Mouse (Mus musculus) urinary bladder, postnatal 36 days (tissue): ENCODE measurements around the gene Grip1.

Experiments used
- DNase-seq, 2 experiments: peaks; one replicate each; pipeline ENCODE4 v3.0.0; 2022; ENCODE audit warnings: low spot score in 2 of 2, mixed read lengths in 1 of 2

Grip1 gene

GRCm38 (mm10) chr10:119752361-119752798 lies 298.8 kb downstream of the Grip1 start:
- no peak for DNase-seq

DNA sequence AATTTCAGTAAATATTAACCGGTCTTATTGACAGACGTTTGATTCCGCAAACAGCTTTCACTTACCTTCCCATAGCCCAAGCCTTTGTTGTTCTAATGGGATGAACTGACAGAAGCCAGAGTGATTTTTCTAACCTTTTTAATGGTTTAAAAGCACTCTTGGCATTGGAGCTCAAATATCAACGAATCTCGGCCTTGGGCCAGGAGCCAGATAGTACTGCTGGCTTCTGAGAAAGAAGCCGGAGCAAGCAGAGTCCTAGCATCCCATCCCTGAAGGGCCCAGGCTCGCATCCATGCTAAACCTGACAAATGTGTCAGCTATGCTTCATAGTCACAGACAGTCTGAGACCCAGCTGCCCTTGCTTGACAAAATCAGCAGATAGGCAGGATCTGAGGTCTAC lies 302.6 kb downstream of the Grip1 start:
- no peak for DNase-seq

- no peak for DNase-seq
Observed at GRCm38 (mm10) chr10:119757219-119757618, 303.6 kb downstream of the Grip1 start.

- DNase-seq: no peak
Observed at GRCm38 (mm10) chr10:119761451-119762367, 308.1 kb downstream of the Grip1 start.

GRCm38 (mm10) chr10:119778871-119779270 lies 325.2 kb downstream of the Grip1 start:
- no peak for DNase-seq

DNA sequence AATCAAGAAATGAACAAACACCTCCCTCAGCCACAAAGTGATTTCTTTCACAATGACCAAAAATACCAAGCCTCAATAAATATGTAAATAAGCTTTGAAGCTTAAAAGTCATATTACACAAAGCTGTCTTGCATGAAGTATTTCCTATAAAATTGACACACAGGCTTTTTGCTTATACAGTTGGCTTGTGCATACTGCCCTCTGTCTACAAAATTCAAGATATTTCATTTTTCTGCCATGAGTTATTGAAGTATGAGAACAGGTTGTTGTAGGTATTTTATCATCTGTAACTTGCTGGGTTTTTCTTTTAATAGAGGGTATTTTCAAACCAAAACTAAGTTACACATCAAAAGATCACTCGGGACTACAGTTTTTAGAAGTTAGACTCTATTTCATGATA lies 326.0 kb downstream of the Grip1 start:
- DNase-seq: no peak

- DNase-seq: no peak
Observed at GRCm38 (mm10) chr10:119790507-119790906, 336.9 kb downstream of the Grip1 start.

GRCm38 (mm10) chr10:119802421-119802820 lies 348.8 kb downstream of the Grip1 start:
- DNase-seq: no peak

GRCm38 (mm10) chr10:119803633-119804422 lies 350.2 kb downstream of the Grip1 start:
- no peak for DNase-seq

DNA sequence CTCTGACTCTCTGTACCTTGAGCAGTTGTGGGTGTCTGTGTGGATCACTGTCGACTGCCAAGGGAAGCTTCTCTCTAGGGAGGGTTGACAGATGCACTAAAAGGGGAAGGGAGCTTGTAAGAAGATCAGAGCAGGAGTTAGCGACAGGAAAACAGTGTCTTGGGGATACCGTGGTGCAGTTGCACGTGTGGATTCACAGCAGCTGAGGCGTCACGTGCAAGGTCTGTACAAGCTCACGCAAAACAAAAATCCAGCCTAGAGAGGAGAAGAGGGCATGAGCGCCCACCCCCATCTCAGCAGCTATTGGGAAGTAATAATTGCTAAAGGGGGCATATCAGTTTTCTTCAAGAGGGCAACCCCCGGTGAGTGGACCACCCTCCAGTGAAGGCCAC lies 350.8 kb downstream of the Grip1 start:
- DNase-seq: no peak

GRCm38 (mm10) chr10:119805082-119805481 lies 351.5 kb downstream of the Grip1 start:
- no peak for DNase-seq

- DNase-seq: no peak
Observed at GRCm38 (mm10) chr10:119806151-119806550, 352.5 kb downstream of the Grip1 start.

DNA sequence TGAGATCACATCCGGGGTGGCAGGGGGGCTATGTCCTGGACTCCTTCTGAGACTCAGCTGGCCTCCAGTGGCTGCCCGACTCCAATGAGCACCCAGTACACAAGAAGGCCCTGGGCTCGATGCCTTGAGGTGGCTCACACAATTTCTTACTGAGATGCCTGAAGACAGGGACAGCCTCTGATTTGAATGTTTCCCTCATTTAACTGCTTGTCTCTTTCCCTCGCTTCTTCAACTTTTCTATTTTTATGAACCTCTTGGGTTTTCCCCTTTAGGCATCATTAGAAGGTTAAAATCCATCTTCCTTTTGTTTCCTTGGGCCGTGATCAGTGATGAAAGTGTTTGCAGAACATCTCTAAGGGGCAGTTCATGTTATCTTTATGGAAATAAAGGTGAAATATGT lies 354.8 kb downstream of the Grip1 start:
- DNase-seq: no peak

DNA sequence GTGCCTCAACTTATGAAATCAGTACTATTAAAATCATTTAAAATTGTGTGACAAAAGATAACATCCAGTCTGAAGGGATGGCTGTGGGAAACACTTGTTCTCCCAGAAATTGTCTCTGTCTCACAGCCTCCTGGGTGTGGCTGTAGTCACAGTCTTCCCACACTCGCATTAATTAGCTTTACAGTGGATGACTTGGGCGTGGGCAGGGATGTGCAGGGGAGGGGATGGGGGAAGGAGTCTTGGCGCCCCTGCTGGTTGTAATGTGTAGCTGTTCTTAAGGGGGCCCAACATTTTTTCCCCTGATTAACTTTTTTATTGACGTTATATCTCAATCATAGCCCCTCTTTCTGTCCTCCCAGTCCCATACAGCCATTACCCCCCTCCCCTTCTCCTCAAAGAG lies 360.5 kb downstream of the Grip1 start:
- no peak for DNase-seq

DNA sequence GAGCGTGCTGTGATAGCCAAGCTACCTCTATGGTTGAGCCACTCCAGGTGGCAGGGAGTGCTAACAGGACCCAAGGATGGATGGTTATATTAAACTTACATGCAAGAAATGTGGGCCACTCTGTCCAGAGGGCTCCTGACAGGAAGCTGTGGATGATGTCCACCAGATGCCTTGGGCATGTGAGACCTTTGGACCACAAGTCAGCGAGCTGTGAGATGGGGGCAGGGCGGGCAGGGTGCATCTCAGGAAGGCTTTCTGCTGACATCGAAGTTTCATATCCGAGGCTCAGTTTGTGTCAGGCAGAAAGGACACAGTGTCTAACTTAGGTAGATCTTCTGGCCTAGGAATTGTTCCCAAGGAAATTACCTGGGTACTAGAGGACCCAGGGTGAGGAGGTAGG lies 362.4 kb downstream of the Grip1 start:
- DNase-seq: no peak

DNA sequence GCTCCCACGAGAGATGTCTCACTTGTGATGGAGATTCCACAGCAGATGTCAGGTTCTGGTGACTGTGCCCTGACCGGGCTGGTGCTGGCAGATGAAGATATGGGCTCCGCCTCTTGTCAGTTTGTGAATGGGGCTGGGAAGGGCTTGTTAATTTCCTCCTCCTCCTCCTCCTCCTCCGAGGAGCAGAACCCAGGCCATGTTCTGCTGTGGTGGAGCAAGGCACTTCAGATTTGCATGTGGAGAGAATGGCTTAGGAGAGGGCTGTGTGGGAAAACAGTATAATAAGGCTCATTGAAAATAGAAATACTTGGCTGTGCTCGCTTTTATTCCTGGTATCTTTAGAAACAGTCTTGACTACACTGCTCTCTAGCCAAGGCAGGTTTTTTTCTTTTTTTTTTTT lies 364.8 kb downstream of the Grip1 start:
- no peak for DNase-seq

DNA sequence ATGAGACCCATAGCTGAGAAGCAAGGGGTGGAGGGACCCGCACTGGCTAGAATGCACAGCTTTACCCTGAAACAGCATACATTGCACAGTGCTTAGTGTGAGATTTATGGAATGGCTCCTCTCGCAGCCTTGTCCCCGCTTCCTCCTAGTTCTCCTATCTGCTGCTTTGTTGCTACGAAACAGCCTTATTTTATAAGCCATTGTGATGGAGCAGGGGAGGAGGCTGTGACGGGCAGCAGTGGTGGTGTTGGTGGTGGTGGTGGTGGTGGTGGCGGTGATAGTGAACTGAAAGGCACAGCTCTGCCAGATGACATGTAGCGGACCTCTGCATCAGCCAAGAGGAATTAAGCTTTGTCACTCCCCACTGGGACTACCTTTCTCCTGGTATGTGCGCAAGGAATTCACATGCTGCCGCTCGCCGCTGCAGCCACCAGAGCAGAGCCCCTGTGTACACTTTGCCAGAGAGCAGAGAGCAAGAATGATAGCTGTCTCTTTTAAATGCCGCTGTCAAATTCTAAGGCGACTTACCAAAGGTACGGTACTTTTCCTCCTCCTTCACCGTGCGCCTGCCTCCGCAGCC lies 365.6 kb downstream of the Grip1 start:
- DNase-seq: no peak

GRCm38 (mm10) chr10:119819740-119820139 lies 366.1 kb downstream of the Grip1 start:
- no peak for DNase-seq

GRCm38 (mm10) chr10:119820428-119820827 lies 366.8 kb downstream of the Grip1 start:
- no peak for DNase-seq

- no peak for DNase-seq
Observed at GRCm38 (mm10) chr10:119823691-119824090, 370.1 kb downstream of the Grip1 start.

- DNase-seq: no peak
Observed at GRCm38 (mm10) chr10:119824521-119824920, 370.9 kb downstream of the Grip1 start.

- DNase-seq: peak in 1 of 2 experiments; percentile 12
Observed at GRCm38 (mm10) chr10:119830388-119830956, 376.8 kb downstream of the Grip1 start.
